Mouse (Mus musculus): ENCODE results near the gene Kcnn3. TPM values are rescaled to one million over a fixed set of nuclear protein-coding genes. Genes with fewer than 3 reads are reported as not detected.

Kcnn3 gene
- total RNA-seq (2014; rRNA removed) (21.4 and 23.3 TPM in 2 replicates), polyA plus RNA-seq (2015; fragmentation: Nextera tagmentation; extraction: Ambion mirVana) (5.9 and 7.3 TPM in 2 replicates)

DNA sequence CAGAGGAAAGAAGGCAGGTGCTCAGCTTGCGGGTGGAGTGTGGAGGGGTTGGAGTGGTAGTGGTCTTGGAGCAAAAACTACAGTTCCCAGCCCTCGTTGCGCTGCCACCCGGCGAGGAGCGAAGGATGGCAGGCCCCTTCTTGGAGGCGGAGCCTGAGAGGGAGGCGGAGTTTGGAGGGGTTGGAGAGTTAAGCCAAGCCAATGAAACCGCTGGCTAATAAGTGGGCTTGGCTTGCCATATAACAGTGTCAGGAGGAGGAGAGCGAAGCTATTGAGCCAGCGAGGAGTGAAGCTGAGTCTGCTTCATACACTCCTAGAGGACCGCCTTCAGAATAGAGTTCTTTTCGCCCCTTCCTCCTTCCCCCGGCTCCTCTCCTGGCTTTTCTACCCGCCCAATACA is at the start of gene Kcnn3:
TSS of gene Kcnn3 (plus strand) at position 271 of the 400 bp plus-strand sequence.
- H3K36me3 ChIP-seq (ENCODE audit: insufficient read depth, low read length) = no peaks in the 10 kb centered on the region
- WGBS = under 1% methylated on average over 14 of the region's 15 CpGs
- peak within 1 kb of the TSS; percentile 49 for H3K27ac ChIP-seq (ENCODE audit: low read depth, low read length)
- ATAC-seq (ENCODE audit: low FRiP score) = peak; percentile 94
- no peaks in the 10 kb centered on the region for H3K9me3 ChIP-seq (ENCODE audit: low read length)
- peak within 1 kb of the TSS; percentile 79 for H3K9ac ChIP-seq (replicated peaks; ENCODE audit: low read length, poor library complexity, severe bottlenecking)
- H3K4me2 ChIP-seq (ENCODE audit: low read depth, low read length, poor library complexity, severe bottlenecking) = peak within 1 kb of the TSS; percentile 95
- peak; percentile 98 for DNase-seq (ENCODE audit: low spot score)
- no peaks in the 10 kb centered on the region for H3K27me3 ChIP-seq (ENCODE audit: insufficient read depth, low read length)
- 0 out of 2 replicates have a peak, but pooled peaks cover 2% of the 10 kb centered on the region for H3K4me1 ChIP-seq (ENCODE audit: insufficient read depth, low read length)
- TF ChIP-seq CTCF (IDR thresholded peaks at IDR 0.05) = peak; percentile 13; the same call in 1 of the 2 replicates
- peak within 1 kb of the TSS; percentile 67 for H3K4me3 ChIP-seq (ENCODE audit: low read depth, low read length)

- Histone ChIP-seq H3K4me2 (ENCODE audit: low read depth, low read length, poor library complexity, severe bottlenecking) (no peak overlapping the region), H3K36me3 (ENCODE audit: insufficient read depth, low read length) (peaks cover 28% of the 10 kb centered on the region), H3K9me3 (ENCODE audit: low read length) (no peaks in the 10 kb centered on the region), H3K27me3 (ENCODE audit: insufficient read depth, low read length) (no peaks in the 10 kb centered on the region), H3K4me1 (ENCODE audit: insufficient read depth, low read length) (no peaks in the 10 kb centered on the region), H3K9ac (replicated peaks; ENCODE audit: low read length, poor library complexity, severe bottlenecking) (no peak overlapping the region), H3K4me3 (ENCODE audit: low read depth, low read length) (no peak overlapping the region), H3K27ac (ENCODE audit: low read depth, low read length) (no peak overlapping the region)
- no peak for TF ChIP-seq CTCF (IDR thresholded peaks at IDR 0.05)
- no peak for ATAC-seq (ENCODE audit: low FRiP score)
- no peak for DNase-seq (ENCODE audit: low spot score)
- 84% methylated on average over 7 of the region's 7 CpGs for WGBS
These were observed 47.7 kb upstream of the Kcnn3 start for GRCm38 (mm10) chr3:89472280-89472679.

DNA sequence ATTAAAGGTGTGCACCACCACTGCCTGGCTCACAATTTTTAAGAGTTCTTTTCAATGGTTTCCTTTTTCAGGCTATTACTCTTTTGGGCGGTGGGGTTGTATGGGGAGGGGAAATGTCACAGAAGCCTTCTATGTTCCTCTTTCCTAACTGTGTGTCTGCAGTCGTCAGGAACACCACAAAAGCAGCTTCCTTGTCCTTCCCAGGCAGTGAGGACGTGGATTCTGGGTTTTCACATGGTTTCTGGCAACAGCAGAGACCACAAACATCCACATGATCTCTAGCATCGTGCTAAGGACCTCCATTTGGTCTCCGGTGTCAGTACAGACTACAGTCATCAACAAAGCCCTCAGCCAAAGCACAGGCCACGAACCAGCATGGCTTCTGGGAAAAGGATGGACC is 46.1 kb upstream of the Kcnn3 start:
- no peaks in the 10 kb centered on the region for H3K9me3 ChIP-seq (ENCODE audit: low read length)
- WGBS = 79% methylated on average over 6 of the region's 6 CpGs
- no peak overlapping the region for H3K27ac ChIP-seq (ENCODE audit: low read depth, low read length)
- H3K4me3 ChIP-seq (ENCODE audit: low read depth, low read length) = no peak overlapping the region
- no peaks in the 10 kb centered on the region for H3K27me3 ChIP-seq (ENCODE audit: insufficient read depth, low read length)
- H3K4me2 ChIP-seq (ENCODE audit: low read depth, low read length, poor library complexity, severe bottlenecking) = no peak overlapping the region
- no peaks in the 10 kb centered on the region for H3K4me1 ChIP-seq (ENCODE audit: insufficient read depth, low read length)
- no peak overlapping the region for H3K9ac ChIP-seq (replicated peaks; ENCODE audit: low read length, poor library complexity, severe bottlenecking)
- no peak for ATAC-seq (ENCODE audit: low FRiP score)
- no peak for DNase-seq (ENCODE audit: low spot score)
- peaks cover 12% of the 10 kb centered on the region for H3K36me3 ChIP-seq (ENCODE audit: insufficient read depth, low read length)
- TF ChIP-seq CTCF (IDR thresholded peaks at IDR 0.05) = no peak

DNA sequence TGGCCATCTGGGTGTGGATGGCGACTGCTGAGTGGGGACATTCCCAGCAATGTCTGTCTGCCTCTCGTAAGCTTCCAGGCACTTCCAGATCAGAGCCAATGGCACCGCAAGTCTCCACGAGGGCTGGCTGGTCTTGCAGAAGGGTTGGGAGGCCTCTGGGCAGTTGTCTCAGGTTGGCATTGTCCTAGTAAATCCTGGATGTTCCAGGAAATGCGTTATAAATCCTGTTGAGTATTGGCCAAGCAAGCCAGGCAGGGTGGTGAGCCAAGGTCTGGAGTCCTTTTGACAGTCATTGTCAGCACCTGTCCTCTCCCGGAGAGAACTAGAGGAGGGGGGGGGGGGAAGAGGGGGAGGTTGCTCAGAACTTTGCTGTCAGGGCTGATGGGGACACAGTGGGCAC is 40.9 kb upstream of the Kcnn3 start:
- Histone ChIP-seq H3K36me3 (ENCODE audit: insufficient read depth, low read length) (no peaks in the 10 kb centered on the region), H3K4me3 (ENCODE audit: low read depth, low read length) (no peak overlapping the region), H3K9me3 (ENCODE audit: low read length) (no peaks in the 10 kb centered on the region), H3K27ac (ENCODE audit: low read depth, low read length) (no peak overlapping the region), H3K4me1 (ENCODE audit: insufficient read depth, low read length) (no peaks in the 10 kb centered on the region), H3K27me3 (ENCODE audit: insufficient read depth, low read length) (no peaks in the 10 kb centered on the region), H3K4me2 (ENCODE audit: low read depth, low read length, poor library complexity, severe bottlenecking) (no peak overlapping the region), H3K9ac (replicated peaks; ENCODE audit: low read length, poor library complexity, severe bottlenecking) (no peak overlapping the region)
- 78% methylated on average over 6 of the region's 6 CpGs for WGBS
- TF ChIP-seq CTCF (IDR thresholded peaks at IDR 0.05) = no peak
- no peak for DNase-seq (ENCODE audit: low spot score)
- no peak for ATAC-seq (ENCODE audit: low FRiP score)

DNA sequence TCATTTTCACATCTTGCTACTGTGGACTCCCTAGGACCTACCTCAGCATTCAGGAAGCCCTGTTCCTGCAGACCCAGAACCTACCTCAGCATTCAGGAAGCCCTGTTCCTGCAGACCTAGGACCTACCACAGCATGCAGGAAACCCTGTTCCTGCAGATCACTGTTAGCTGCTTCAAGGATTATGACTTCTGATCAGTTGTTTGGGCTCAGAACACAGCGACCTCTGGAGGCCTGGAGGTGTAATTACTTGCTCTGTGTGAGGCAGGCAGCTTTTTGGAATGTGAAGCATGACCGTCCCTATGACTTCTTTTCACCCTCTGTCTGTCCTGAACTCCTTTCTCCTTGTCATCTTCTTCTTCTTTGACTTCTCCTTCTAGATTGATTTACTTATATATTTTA is 38.5 kb upstream of the Kcnn3 start:
- no peak overlapping the region for H3K9ac ChIP-seq (replicated peaks; ENCODE audit: low read length, poor library complexity, severe bottlenecking)
- WGBS = 43% methylated on average over 2 of the region's 2 CpGs
- H3K9me3 ChIP-seq (ENCODE audit: low read length) = no peaks in the 10 kb centered on the region
- H3K36me3 ChIP-seq (ENCODE audit: insufficient read depth, low read length) = no peaks in the 10 kb centered on the region
- DNase-seq (ENCODE audit: low spot score) (no peak), ATAC-seq (ENCODE audit: low FRiP score) (no peak)
- H3K27ac ChIP-seq (ENCODE audit: low read depth, low read length) = no peak overlapping the region
- no peaks in the 10 kb centered on the region for H3K4me1 ChIP-seq (ENCODE audit: insufficient read depth, low read length)
- peak; percentile 68 for TF ChIP-seq CTCF (IDR thresholded peaks at IDR 0.05)
- H3K27me3 ChIP-seq (ENCODE audit: insufficient read depth, low read length) = no peaks in the 10 kb centered on the region
- no peak overlapping the region for H3K4me3 ChIP-seq (ENCODE audit: low read depth, low read length)
- H3K4me2 ChIP-seq (ENCODE audit: low read depth, low read length, poor library complexity, severe bottlenecking) = no peak overlapping the region

GRCm38 (mm10) chr3:89482249-89482648 is 37.7 kb upstream of the Kcnn3 start:
- WGBS = 93% methylated on average over 5 of the region's 5 CpGs
- DNase-seq (ENCODE audit: low spot score) (no peak), ATAC-seq (ENCODE audit: low FRiP score) (no peak)
- H3K4me3 ChIP-seq (ENCODE audit: low read depth, low read length) = no peak overlapping the region
- no peaks in the 10 kb centered on the region for H3K4me1 ChIP-seq (ENCODE audit: insufficient read depth, low read length)
- no peak overlapping the region for H3K4me2 ChIP-seq (ENCODE audit: low read depth, low read length, poor library complexity, severe bottlenecking)
- TF ChIP-seq CTCF (IDR thresholded peaks at IDR 0.05) = no peak
- no peaks in the 10 kb centered on the region for H3K27me3 ChIP-seq (ENCODE audit: insufficient read depth, low read length)
- H3K9me3 ChIP-seq (ENCODE audit: low read length) = no peaks in the 10 kb centered on the region
- no peak overlapping the region for H3K27ac ChIP-seq (ENCODE audit: low read depth, low read length)
- no peaks in the 10 kb centered on the region for H3K36me3 ChIP-seq (ENCODE audit: insufficient read depth, low read length)
- H3K9ac ChIP-seq (replicated peaks; ENCODE audit: low read length, poor library complexity, severe bottlenecking) = no peak overlapping the region
